Mouse (Mus musculus) cortical plate, adult 2 months (tissue): ENCODE data around the gene Hrct1.

ENCODE experiments used
- CTCF ChIP-seq: fragments of 200-500 bp; IDR thresholded peaks from 2 replicates; pipeline ENCODE4 v1.5.1; 2011; ENCODE audit warnings: mild to moderate bottlenecking, control low read depth, low read length; ENCODE audit not compliant: insufficient read depth; ENCODE audit errors: extremely low read depth
- POLR2A ChIP-seq: fragments of 200-500 bp; IDR thresholded peaks from 2 replicates; pipeline ENCODE4 v1.6.1; 2011; ENCODE audit warnings: mild to moderate bottlenecking, low read length, control low read depth; ENCODE audit not compliant: insufficient read depth; ENCODE audit errors: extremely low read depth

- TF ChIP-seq POLR2A (no peak), CTCF (no peak)
Observed at GRCm38 (mm10) chr4:43678541-43678940, 48.4 kb upstream of the Hrct1 start.
